Mouse (Mus musculus) lung, adult 2 months (tissue): ENCODE data around the gene Prss16.

Experiments used
- CTCF ChIP-seq: fragments of 200-500 bp; IDR thresholded peaks from 2 replicates; pipeline ENCODE4 v1.5.1; 2011; ENCODE audit warnings: mild to moderate bottlenecking, low read length, control low read depth; ENCODE audit not compliant: insufficient read depth
- POLR2A ChIP-seq: fragments of 200-500 bp; IDR thresholded peaks from 2 replicates; pipeline ENCODE4 v1.6.1; 2011; ENCODE audit warnings: low read depth, mild to moderate bottlenecking, control low read depth, low read length, borderline replicate concordance; ENCODE audit errors: extremely low read depth

- TF ChIP-seq CTCF = no peak
- TF ChIP-seq POLR2A = no peak
These were observed 14.1 kb downstream of the Prss16 start for GRCm38 (mm10) chr13:21995331-21995914.
